Mouse (Mus musculus) erythroblast, embryonic 14.5 days (primary cell): ENCODE data around the gene Htr7.

Source experiments
- GATA1 ChIP-seq: IDR thresholded peaks from 2 replicates; pipeline ENCODE4 v1.6.1; 2012; ENCODE audit warnings: low read length, inconsistent platforms, mixed read lengths
- TAL1 ChIP-seq: IDR thresholded peaks from 3 replicates; pipeline ENCODE4 v1.6.1; 2012; ENCODE audit warnings: low read length, inconsistent platforms, mixed read lengths

- TF ChIP-seq GATA1, result no peak
- TF ChIP-seq TAL1, result no peak
Measured at GRCm38 (mm10) chr19:36082606-36083261, 25.4 kb upstream of the Htr7 start.
